Mouse (Mus musculus) heart, embryonic 14.5 days (tissue): ENCODE measurements at regions not wholly inside any gene's neighbourhood (a gene's known extent, or its start where the extent isn't known, plus 50 kb on each side); places are given as distances from the start of the nearest gene placed in this dataset.

Experiments
- ATAC-seq: fragments of 200-750 bp; cut with Nextera tagmentation; 2 replicates; pipeline ENCODE4 v1.8.0; 2017; ENCODE audit warnings: low read depth, moderate TSS enrichment; ENCODE audit not compliant: insufficient number of reproducible peaks, insufficient read depth, low FRiP score
- H3K27ac ChIP-seq, 2 experiments: fragments of 200-500 bp in 1 of 2; fragments of 300-500 bp in 1 of 2; sonication (generic) in 1 of 2; replicated peaks in 1 of 2; 2 replicates each; pipeline ENCODE4 v1.5.1; 2012 to 2014; ENCODE audit warnings: low read depth in 2 of 2, low read length in 2 of 2, control low read depth in 1 of 2, mild to moderate bottlenecking in 1 of 2, mixed read lengths in 1 of 2; ENCODE audit not compliant: control insufficient read depth in 1 of 2, insufficient read depth in 1 of 2
- H3K27me3 ChIP-seq: fragments of 300-500 bp; sonication (generic); 2 replicates; pipeline ENCODE4 v1.6.1; 2014; ENCODE audit warnings: mild to moderate bottlenecking, low read length, control low read depth; ENCODE audit not compliant: control insufficient read depth, insufficient read depth
- H3K36me3 ChIP-seq: fragments of 300-500 bp; sonication (generic); 2 replicates; pipeline ENCODE4 v1.6.1; 2014; ENCODE audit warnings: mild to moderate bottlenecking, control low read depth, low read length, mixed read lengths; ENCODE audit not compliant: control insufficient read depth, insufficient read depth
- H3K4me1 ChIP-seq, 2 experiments: fragments of 200-500 bp in 1 of 2; fragments of 300-500 bp in 1 of 2; sonication (generic) in 1 of 2; 2 replicates each; pipeline ENCODE4 v1.6.1; 2012 to 2014; ENCODE audit warnings: low read length in 2 of 2, control low read depth in 1 of 2, mixed read lengths in 1 of 2; ENCODE audit not compliant: control insufficient read depth in 2 of 2, insufficient read depth in 2 of 2
- H3K4me2 ChIP-seq: fragments of 300-500 bp; sonication (generic); 2 replicates; pipeline ENCODE4 v1.6.1; 2014; ENCODE audit warnings: mild to moderate bottlenecking, low read length
- H3K4me3 ChIP-seq, 2 experiments: fragments of 200-500 bp in 1 of 2; fragments of 300-500 bp in 1 of 2; sonication (generic) in 1 of 2; 2 replicates each; pipeline ENCODE4 v1.5.1; 2012 to 2014; ENCODE audit warnings: low read length in 2 of 2, mild to moderate bottlenecking in 2 of 2, control low read depth in 1 of 2, low read depth in 1 of 2, moderate library complexity in 1 of 2; ENCODE audit not compliant: control insufficient read depth in 1 of 2, insufficient read depth in 1 of 2
- H3K9ac ChIP-seq: fragments of 300-500 bp; sonication (generic); 2 replicates; pipeline ENCODE4 v1.6.1; 2014; ENCODE audit warnings: mild to moderate bottlenecking, low read length
- H3K9me3 ChIP-seq: fragments of 300-500 bp; sonication (generic); 2 replicates; pipeline ENCODE4 v1.6.1; 2016; ENCODE audit warnings: low read length, control low read depth; ENCODE audit not compliant: control insufficient read depth
- WGBS: fragments of 180-500 bp; shearing (Covaris S2); extraction: QIAGEN DNeasy Blood & Tissue Kit; methylation state at CpG from one replicate; pipeline ENCODE4 v1.1.7; 2014; 5-methylcytosine and 5-hydroxymethylcytosine counted together

DNA sequence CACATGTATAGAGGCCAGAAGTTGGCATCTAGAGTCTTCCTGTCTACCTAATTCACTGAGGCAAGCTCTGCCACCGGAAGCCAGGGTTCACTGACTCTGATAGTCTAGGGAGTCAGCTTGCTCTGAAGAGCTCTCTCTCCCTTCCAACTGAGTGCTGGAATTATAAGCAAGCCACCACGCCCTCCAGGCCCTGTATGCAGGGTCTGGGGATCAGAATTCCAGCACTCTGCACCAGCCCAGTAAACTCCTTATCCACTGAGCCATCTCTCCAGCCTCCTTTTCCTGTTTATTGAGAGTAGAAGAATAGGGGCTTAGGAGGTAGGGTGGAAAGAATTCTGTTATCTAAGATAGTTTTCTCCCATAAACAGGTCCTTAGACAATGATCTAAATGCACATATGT lies 215.3 kb downstream of the Mreg start:
- Histone ChIP-seq H3K9ac (no peak overlapping the region), H3K27ac (no peak overlapping the region), H3K4me3 (no peak overlapping the region), H3K36me3 (no peaks in the 10 kb centered on the region), H3K27me3 (no peaks in the 10 kb centered on the region), H3K4me2 (no peak overlapping the region), H3K4me1 (no peaks in the 10 kb centered on the region), H3K9me3 (no peaks in the 10 kb centered on the region)
- no peak for ATAC-seq
- WGBS = 67% methylated on average over 2 of the region's 2 CpGs

DNA sequence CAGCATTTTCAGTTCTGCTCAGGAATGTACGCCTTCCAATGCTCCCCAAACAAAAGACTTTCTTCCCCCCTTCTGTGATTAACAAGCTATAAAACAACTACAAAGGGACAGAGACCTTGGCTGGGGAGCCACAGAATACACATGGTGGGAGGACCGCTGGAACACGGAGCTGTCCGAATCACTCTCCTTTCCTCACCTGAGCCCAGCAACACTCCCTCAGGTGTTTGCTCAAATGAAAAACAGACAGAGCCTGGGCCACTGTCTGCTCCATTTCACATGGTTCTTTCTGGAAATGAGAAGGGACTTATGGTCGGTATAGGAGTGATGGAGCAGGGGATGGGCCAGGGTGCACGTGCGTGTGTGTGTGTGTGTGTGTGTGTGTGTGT lies 215.9 kb downstream of the Mreg start:
- ATAC-seq = no peak
- Histone ChIP-seq H3K4me3 (no peak overlapping the region), H3K9me3 (no peaks in the 10 kb centered on the region), H3K4me2 (no peak overlapping the region), H3K27me3 (no peaks in the 10 kb centered on the region), H3K36me3 (no peaks in the 10 kb centered on the region), H3K4me1 (no peaks in the 10 kb centered on the region), H3K27ac (no peak overlapping the region), H3K9ac (no peak overlapping the region)
- WGBS = 80% methylated on average over 7 of the region's 7 CpGs

DNA sequence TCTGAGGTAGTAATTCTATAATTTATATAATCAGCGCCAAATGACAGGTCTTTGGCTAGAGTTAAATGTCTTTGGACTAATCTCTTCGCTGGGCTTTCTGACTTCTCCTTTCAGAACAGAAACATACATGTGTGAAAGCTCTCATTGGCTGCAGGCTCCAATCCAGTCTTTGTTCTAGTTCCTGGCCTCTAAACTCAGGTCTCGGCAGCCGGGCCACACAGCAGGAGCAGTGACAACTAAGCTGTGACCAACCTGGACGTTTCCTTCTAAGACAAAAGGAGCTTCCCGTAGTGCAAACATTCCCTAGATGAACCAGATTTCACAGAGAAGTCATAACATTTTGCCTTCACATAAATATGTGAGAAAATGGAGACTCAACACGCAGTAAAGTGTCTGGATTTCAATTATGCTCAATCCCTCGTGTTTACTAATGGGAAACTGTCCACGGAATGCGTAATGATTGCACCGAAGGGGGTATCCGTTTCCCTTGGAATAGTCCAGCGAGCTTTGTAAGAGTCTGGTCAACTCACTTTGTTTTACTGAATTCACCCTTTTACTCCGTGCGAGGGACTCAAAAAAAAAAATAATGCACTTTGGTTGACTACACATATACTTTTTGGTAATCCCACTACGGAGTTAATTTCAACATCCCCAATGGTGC lies 216.4 kb downstream of the Mreg start:
- Histone ChIP-seq H3K9ac (no peak overlapping the region), H3K4me1 (no peaks in the 10 kb centered on the region), H3K4me3 (no peak overlapping the region), H3K36me3 (no peaks in the 10 kb centered on the region), H3K27me3 (no peaks in the 10 kb centered on the region), H3K9me3 (no peaks in the 10 kb centered on the region), H3K4me2 (no peak overlapping the region), H3K27ac (no peak overlapping the region)
- 78% methylated on average over 16 of the region's 16 CpGs for WGBS
- ATAC-seq = no peak

DNA sequence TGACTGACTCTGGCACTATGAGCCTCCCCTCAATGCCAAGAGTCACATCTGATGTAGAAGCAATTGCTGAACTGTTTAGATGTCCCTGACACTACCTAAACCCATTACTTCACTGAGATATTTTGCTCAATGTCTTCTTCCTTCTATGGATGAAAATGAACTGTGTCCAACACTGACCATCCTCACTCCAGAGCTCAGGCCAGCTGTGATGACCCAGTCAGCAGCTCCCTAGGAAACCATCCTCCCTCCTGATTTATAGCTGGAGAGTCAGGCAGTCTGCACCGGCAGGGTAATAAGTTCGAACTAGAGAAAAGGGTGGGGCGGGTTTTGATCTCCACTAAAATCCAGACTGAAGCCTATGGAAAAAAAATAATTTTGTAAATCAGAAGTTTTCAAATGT lies 221.2 kb downstream of the Mreg start:
- Histone ChIP-seq H3K36me3 (no peaks in the 10 kb centered on the region), H3K4me1 (no peaks in the 10 kb centered on the region), H3K27ac (no peak overlapping the region), H3K9me3 (no peaks in the 10 kb centered on the region), H3K4me2 (no peak overlapping the region), H3K27me3 (no peaks in the 10 kb centered on the region), H3K9ac (no peak overlapping the region), H3K4me3 (no peak overlapping the region)
- 90% methylated on average over 3 of the region's 3 CpGs for WGBS
- no peak for ATAC-seq

DNA sequence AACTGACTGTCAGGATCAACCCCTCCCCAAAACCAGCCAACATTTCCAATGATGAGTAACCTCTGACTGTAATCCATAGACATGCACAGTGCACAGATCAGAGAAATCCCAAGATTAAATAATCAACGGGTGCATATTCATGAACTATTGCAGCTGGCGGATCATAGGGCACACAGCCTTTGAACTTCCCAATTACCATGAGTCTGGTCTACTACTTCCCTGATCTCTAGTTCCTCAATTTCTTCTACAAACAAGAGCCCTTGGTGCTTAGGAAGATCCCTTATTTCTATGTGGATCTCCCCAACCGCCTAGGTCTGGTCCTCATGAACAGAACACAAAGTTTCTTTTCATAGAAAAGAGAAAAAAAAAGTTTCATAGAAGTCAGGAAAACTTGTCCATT lies 224.0 kb downstream of the Mreg start:
- Histone ChIP-seq H3K36me3 (no peaks in the 10 kb centered on the region), H3K9ac (no peak overlapping the region), H3K27ac (no peak overlapping the region), H3K27me3 (no peaks in the 10 kb centered on the region), H3K4me2 (no peak overlapping the region), H3K4me3 (no peak overlapping the region), H3K9me3 (no peaks in the 10 kb centered on the region), H3K4me1 (no peaks in the 10 kb centered on the region)
- no peak for ATAC-seq
- 90% methylated on average over 3 of the region's 3 CpGs for WGBS

DNA sequence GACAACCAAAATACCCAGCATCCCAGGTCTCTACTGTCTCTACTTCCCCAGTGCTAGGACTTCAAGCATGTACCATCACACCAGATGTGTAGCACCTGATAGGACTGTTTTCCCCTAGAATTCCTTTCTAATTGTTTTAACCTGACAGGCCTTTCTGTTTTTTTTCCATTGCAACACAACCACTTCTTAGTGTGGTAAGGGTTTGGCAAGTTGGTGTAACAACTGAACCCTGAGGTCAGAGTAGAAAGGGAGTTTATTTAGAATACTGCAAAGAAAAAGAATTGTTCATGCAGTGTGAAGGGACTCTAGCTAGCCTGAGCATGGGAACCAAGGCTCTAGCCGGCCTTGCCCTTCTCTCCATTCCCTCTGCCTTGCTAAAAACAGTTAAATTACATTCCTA lies 226.1 kb downstream of the Mreg start:
- no peak for ATAC-seq
- H3K27ac ChIP-seq = no peak overlapping the region
- no peaks in the 10 kb centered on the region for H3K27me3 ChIP-seq
- H3K36me3 ChIP-seq = no peaks in the 10 kb centered on the region
- H3K4me3 ChIP-seq = no peak overlapping the region
- no peaks in the 10 kb centered on the region for H3K4me1 ChIP-seq
- no peak overlapping the region for H3K4me2 ChIP-seq
- H3K9ac ChIP-seq = no peak overlapping the region
- 71% methylated on average over 1 of the region's 1 CpGs for WGBS
- no peaks in the 10 kb centered on the region for H3K9me3 ChIP-seq

DNA sequence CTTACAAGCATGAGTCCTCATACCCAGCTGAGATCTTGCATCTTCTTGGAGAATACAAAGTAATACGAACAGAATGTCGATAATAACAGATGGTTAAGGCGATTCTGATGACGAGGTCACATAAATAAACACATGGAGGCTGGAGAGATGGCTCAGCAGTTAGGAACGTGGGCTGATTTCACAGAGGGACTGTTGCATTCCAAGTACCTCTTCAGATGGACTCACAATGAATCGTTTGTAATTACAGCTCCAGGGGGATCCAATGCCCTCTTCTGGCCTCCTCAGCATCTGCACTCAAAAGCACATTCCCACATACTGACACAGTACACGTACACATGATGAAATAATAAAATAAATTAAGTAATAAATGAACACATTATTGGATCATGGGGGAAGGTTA lies 228.3 kb downstream of the Mreg start:
- Histone ChIP-seq H3K4me1 (no peaks in the 10 kb centered on the region), H3K36me3 (no peaks in the 10 kb centered on the region), H3K4me2 (no peak overlapping the region), H3K4me3 (no peak overlapping the region), H3K9ac (no peak overlapping the region), H3K27me3 (no peaks in the 10 kb centered on the region), H3K9me3 (no peaks in the 10 kb centered on the region), H3K27ac (no peak overlapping the region)
- no peak for ATAC-seq
- 88% methylated on average over 7 of the region's 7 CpGs for WGBS
